Mouse (Mus musculus): Measurements from ENCODE around the gene Iqcn. TPM values are rescaled to one million over a fixed set of nuclear protein-coding genes. Genes with fewer than 3 reads are reported as not detected.

Gene Iqcn
- 0.13 and 0.14 TPM in 2 replicates for polyA plus RNA-seq (2015; fragmentation: Nextera tagmentation; extraction: Ambion mirVana)

- WGBS: 93% methylated on average over 3 of the region's 3 CpGs
- Histone ChIP-seq H3K4me3 (no peak within 1 kb of the TSS), H3K4me1 (peaks cover 36% of the 10 kb centered on the region), H3K27ac (replicated peaks) (0 out of 2 replicates have a peak within 1 kb of the TSS, but pooled peaks have one; percentile 2), H3K4me2 (replicated peaks) (peak within 1 kb of the TSS; percentile 69), H3K27me3 (no peaks in the 10 kb centered on the region), H3K9ac (replicated peaks) (0 out of 2 replicates have a peak within 1 kb of the TSS, but pooled peaks have one; percentile 4), H3K9me3 (no peaks in the 10 kb centered on the region), H3K36me3 (peaks cover 3% of the 10 kb centered on the region; the same call in 1 of the 2 replicates)
- no peak for ATAC-seq (replicated peaks)
These were observed at the start of gene Iqcn for GRCm38 (mm10) chr8:70703287-70703686. Gene Iqcn, plus strand, starts transcription at chr8:70703457.

- no peak for ATAC-seq (replicated peaks)
- Histone ChIP-seq H3K36me3 (peaks cover 13% of the 10 kb centered on the region; the same call in 1 of the 2 replicates), H3K27ac (replicated peaks) (no peak overlapping the region), H3K9ac (replicated peaks) (no peak overlapping the region), H3K27me3 (no peaks in the 10 kb centered on the region), H3K4me3 (no peak overlapping the region), H3K4me1 (peaks cover 55% of the 10 kb centered on the region), H3K4me2 (replicated peaks) (no peak overlapping the region), H3K9me3 (no peaks in the 10 kb centered on the region)
- 65% methylated on average over 1 of the region's 1 CpGs for WGBS
These were observed 49.1 kb upstream of the Iqcn start for GRCm38 (mm10) chr8:70654121-70654520.

GRCm38 (mm10) chr8:70655469-70655868 lies 47.8 kb upstream of the Iqcn start:
- WGBS: 10% methylated on average over 2 of the region's 2 CpGs
- H3K9ac ChIP-seq (replicated peaks): no peak overlapping the region
- H3K27ac ChIP-seq (replicated peaks): peak overlapping the region; percentile 89
- H3K4me3 ChIP-seq: no peak overlapping the region
- H3K4me2 ChIP-seq (replicated peaks): no peak overlapping the region
- no peaks in the 10 kb centered on the region for H3K27me3 ChIP-seq
- no peak for ATAC-seq (replicated peaks)
- H3K4me1 ChIP-seq: peaks cover 57% of the 10 kb centered on the region
- H3K36me3 ChIP-seq: peaks cover 10% of the 10 kb centered on the region; the same call in 1 of the 2 replicates
- no peaks in the 10 kb centered on the region for H3K9me3 ChIP-seq

- H3K27ac ChIP-seq (replicated peaks): peak overlapping the region; percentile 89
- 10% methylated on average over 13 of the region's 13 CpGs for WGBS
- H3K9me3 ChIP-seq: no peaks in the 10 kb centered on the region
- peaks cover 5% of the 10 kb centered on the region; the same call in 1 of the 2 replicates for H3K36me3 ChIP-seq
- H3K4me3 ChIP-seq: no peak overlapping the region
- peak overlapping the region; percentile 29; the same call in 1 of the 2 replicates for H3K9ac ChIP-seq (replicated peaks)
- peak overlapping the region; percentile 16; the same call in 1 of the 2 replicates for H3K4me2 ChIP-seq (replicated peaks)
- ATAC-seq (replicated peaks): 0 out of 2 replicates have a peak, but pooled peaks have one; percentile 6
- H3K4me1 ChIP-seq: peaks cover 58% of the 10 kb centered on the region
- H3K27me3 ChIP-seq: no peaks in the 10 kb centered on the region
These were observed 47.0 kb upstream of the Iqcn start for GRCm38 (mm10) chr8:70656193-70656790.

- no peak overlapping the region for H3K9ac ChIP-seq (replicated peaks)
- H3K9me3 ChIP-seq: no peaks in the 10 kb centered on the region
- no peak for ATAC-seq (replicated peaks)
- WGBS: 95% methylated on average over 3 of the region's 3 CpGs
- H3K27me3 ChIP-seq: no peaks in the 10 kb centered on the region
- peak overlapping the region; percentile 89 for H3K27ac ChIP-seq (replicated peaks)
- peaks cover 58% of the 10 kb centered on the region for H3K4me1 ChIP-seq
- H3K4me2 ChIP-seq (replicated peaks): no peak overlapping the region
- H3K4me3 ChIP-seq: no peak overlapping the region
- peaks cover 5% of the 10 kb centered on the region; the same call in 1 of the 2 replicates for H3K36me3 ChIP-seq
These were observed 46.0 kb upstream of the Iqcn start for GRCm38 (mm10) chr8:70657214-70657613.

- Histone ChIP-seq H3K4me3 (no peak overlapping the region), H3K9ac (replicated peaks) (no peak overlapping the region)
- WGBS: 87% methylated on average over 2 of the region's 2 CpGs
These were observed 45.5 kb upstream of the Iqcn start for GRCm38 (mm10) chr8:70657739-70658138.

GRCm38 (mm10) chr8:70658897-70659603 lies 44.2 kb upstream of the Iqcn start:
- no peaks in the 10 kb centered on the region for H3K27me3 ChIP-seq
- peak overlapping the region; percentile 91 for H3K4me2 ChIP-seq (replicated peaks)
- H3K27ac ChIP-seq (replicated peaks): peak overlapping the region; percentile 53
- ATAC-seq (replicated peaks): no peak; the same call in 1 of the 2 replicates
- peaks cover 48% of the 10 kb centered on the region for H3K4me1 ChIP-seq
- peak overlapping the region; percentile 77 for H3K9ac ChIP-seq (replicated peaks)
- H3K4me3 ChIP-seq: peak overlapping the region; percentile 91
- no peaks in the 10 kb centered on the region for H3K9me3 ChIP-seq
- WGBS: under 1% methylated on average over 31 of the region's 31 CpGs
- H3K36me3 ChIP-seq: peaks cover 5% of the 10 kb centered on the region; the same call in 1 of the 2 replicates

More at GRCm38 (mm10) chr8:70657739-70658138, 45.5 kb upstream of the Iqcn start:
- Histone ChIP-seq H3K36me3 (peaks cover 5% of the 10 kb centered on the region; the same call in 1 of the 2 replicates), H3K9me3 (no peaks in the 10 kb centered on the region), H3K4me2 (replicated peaks) (peak overlapping the region; percentile 91), H3K4me1 (peaks cover 56% of the 10 kb centered on the region), H3K27me3 (no peaks in the 10 kb centered on the region), H3K27ac (replicated peaks) (peak overlapping the region; percentile 89)
- no peak for ATAC-seq (replicated peaks)

GRCm38 (mm10) chr8:70659604-70660272 lies 43.5 kb upstream of the Iqcn start:
- Histone ChIP-seq H3K27me3 (no peaks in the 10 kb centered on the region), H3K4me2 (replicated peaks) (peak overlapping the region; percentile 91), H3K4me1 (peaks cover 48% of the 10 kb centered on the region), H3K9ac (replicated peaks) (peak overlapping the region; percentile 77), H3K4me3 (peak overlapping the region; percentile 91), H3K27ac (replicated peaks) (peak overlapping the region; percentile 53), H3K36me3 (peaks cover 5% of the 10 kb centered on the region; the same call in 1 of the 2 replicates), H3K9me3 (no peaks in the 10 kb centered on the region)
- WGBS: 2% methylated on average over 44 of the region's 44 CpGs
- peak; percentile 93 for ATAC-seq (replicated peaks)

GRCm38 (mm10) chr8:70660273-70660725 lies 43.0 kb upstream of the Iqcn start, which contains the start of gene Pgpep1:
Gene Pgpep1, minus strand, starts transcription at chr8:70660388.
- Histone ChIP-seq H3K27ac (replicated peaks) (peak within 1 kb of the TSS; percentile 53), H3K36me3 (peaks cover 2% of the 10 kb centered on the region; the same call in 1 of the 2 replicates), H3K9me3 (no peaks in the 10 kb centered on the region), H3K4me1 (peaks cover 48% of the 10 kb centered on the region), H3K4me3 (peak within 1 kb of the TSS; percentile 91), H3K27me3 (no peaks in the 10 kb centered on the region), H3K4me2 (replicated peaks) (peak within 1 kb of the TSS; percentile 91), H3K9ac (replicated peaks) (peak within 1 kb of the TSS; percentile 77)
- 4% methylated on average over 14 of the region's 14 CpGs for WGBS
- peak; percentile 53 for ATAC-seq (replicated peaks)

- Histone ChIP-seq H3K36me3 (no peaks in the 10 kb centered on the region), H3K9ac (replicated peaks) (no peak overlapping the region), H3K27ac (replicated peaks) (no peak overlapping the region), H3K4me3 (no peak overlapping the region), H3K4me1 (peaks cover 19% of the 10 kb centered on the region), H3K9me3 (no peaks in the 10 kb centered on the region), H3K4me2 (replicated peaks) (no peak overlapping the region), H3K27me3 (no peaks in the 10 kb centered on the region)
- 28% methylated on average over 4 of the region's 4 CpGs for WGBS
- no peak for ATAC-seq (replicated peaks)
These were observed 39.6 kb upstream of the Iqcn start for GRCm38 (mm10) chr8:70663691-70664090.

- no peak for ATAC-seq (replicated peaks)
These were observed 38.6 kb upstream of the Iqcn start for GRCm38 (mm10) chr8:70664631-70665030.

More at GRCm38 (mm10) chr8:70664631-70665030, 38.6 kb upstream of the Iqcn start:
- Histone ChIP-seq H3K4me3 (no peak overlapping the region), H3K27me3 (no peaks in the 10 kb centered on the region), H3K9me3 (no peaks in the 10 kb centered on the region), H3K9ac (replicated peaks) (no peak overlapping the region), H3K4me2 (replicated peaks) (no peak overlapping the region), H3K36me3 (no peaks in the 10 kb centered on the region), H3K27ac (replicated peaks) (no peak overlapping the region), H3K4me1 (peaks cover 13% of the 10 kb centered on the region)
- 77% methylated on average over 3 of the region's 3 CpGs for WGBS

All from forebrain, embryonic 15.5 days (tissue).